Mouse (Mus musculus): Measurements from ENCODE around the gene Cox5a. TPM values are rescaled to one million over a fixed set of nuclear protein-coding genes. Genes with fewer than 3 reads are reported as not detected.

Gene Cox5a
- polyA plus RNA-seq, 2 experiments: 121 to 317 TPM

GRCm38 (mm10) chr9:57497236-57497635, 23.8 kb upstream of the Cox5a start:
- no peak for ATAC-seq (ENCODE audit: insufficient read depth)
- H3K4me2 ChIP-seq (ENCODE audit: low read depth): no peak overlapping the region
- no peaks in the 10 kb centered on the region for H3K9me3 ChIP-seq (ENCODE audit: control insufficient read depth, low read length)
- no peaks in the 10 kb centered on the region for H3K36me3 ChIP-seq (replicated peaks; ENCODE audit: control insufficient read depth, insufficient read depth, low read depth)
- no peak overlapping the region for H3K27ac ChIP-seq
- H3K4me3 ChIP-seq (ENCODE audit: insufficient read depth in 1 of 2, low read depth in 2 of 2, low read length in 2 of 2): no peak overlapping the region
- no peak for DNase-seq (ENCODE audit: low read depth in 3 of 3, low spot score in 3 of 3)
- H3K27me3 ChIP-seq (ENCODE audit: control insufficient read depth, insufficient read depth, low read length): peaks cover 34% of the 10 kb centered on the region
- WGBS (ENCODE audit: insufficient replicate concordance): 42% methylated on average over 5 of the region's 5 CpGs
- no peak for TF ChIP-seq EP300 (IDR thresholded peaks at IDR 0.05; ENCODE audit: low read depth)
- TF ChIP-seq CTCF (IDR thresholded peaks at IDR 0.05; ENCODE audit: low read depth): no peak
- 0 out of 4 replicates have a peak, but pooled peaks cover 0 to 1% of the 10 kb centered on the region in 2 experiments for H3K4me1 ChIP-seq (replicated peaks; ENCODE audit: control insufficient read depth in 2 of 2, insufficient read depth in 2 of 2, low read length in 1 of 2)
- H3K9ac ChIP-seq (replicated peaks): no peak overlapping the region

- Histone ChIP-seq H3K9me3 (ENCODE audit: control insufficient read depth, low read length) (no peaks in the 10 kb centered on the region), H3K9ac (replicated peaks) (no peak overlapping the region), H3K4me3 (ENCODE audit: insufficient read depth in 1 of 2, low read depth in 2 of 2, low read length in 2 of 2) (no peak overlapping the region), H3K27me3 (ENCODE audit: control insufficient read depth, insufficient read depth, low read length) (peaks cover 47% of the 10 kb centered on the region), H3K4me1 (replicated peaks; ENCODE audit: control insufficient read depth in 2 of 2, insufficient read depth in 2 of 2, low read length in 1 of 2) (0 out of 4 replicates have a peak, but pooled peaks cover 0 to 1% of the 10 kb centered on the region in 2 experiments), H3K36me3 (replicated peaks; ENCODE audit: control insufficient read depth, insufficient read depth, low read depth) (no peaks in the 10 kb centered on the region), H3K27ac (no peak overlapping the region), H3K4me2 (ENCODE audit: low read depth) (no peak overlapping the region)
- TF ChIP-seq CTCF (IDR thresholded peaks at IDR 0.05; ENCODE audit: low read depth) (no peak), EP300 (IDR thresholded peaks at IDR 0.05; ENCODE audit: low read depth) (no peak)
- no peak for ATAC-seq (ENCODE audit: insufficient read depth)
- WGBS (ENCODE audit: insufficient replicate concordance): 57% methylated on average over 7 of the region's 7 CpGs
- no peak for DNase-seq (ENCODE audit: low read depth in 3 of 3, low spot score in 3 of 3)
Measured at GRCm38 (mm10) chr9:57498536-57498935, 22.5 kb upstream of the Cox5a start.

- Histone ChIP-seq H3K27ac (no peak overlapping the region), H3K4me1 (replicated peaks; ENCODE audit: control insufficient read depth in 2 of 2, insufficient read depth in 2 of 2, low read length in 1 of 2) (peaks cover 10 to 15% of the 10 kb centered on the region in 2 experiments), H3K36me3 (replicated peaks; ENCODE audit: control insufficient read depth, insufficient read depth, low read depth) (no peaks in the 10 kb centered on the region), H3K27me3 (ENCODE audit: control insufficient read depth, insufficient read depth, low read length) (peaks cover 71% of the 10 kb centered on the region), H3K4me3 (ENCODE audit: insufficient read depth in 1 of 2, low read depth in 2 of 2, low read length in 2 of 2) (no peak overlapping the region), H3K9me3 (ENCODE audit: control insufficient read depth, low read length) (no peaks in the 10 kb centered on the region), H3K9ac (replicated peaks) (no peak overlapping the region), H3K4me2 (ENCODE audit: low read depth) (no peak overlapping the region)
- DNase-seq (ENCODE audit: low read depth in 3 of 3, low spot score in 3 of 3) (no peak), ATAC-seq (ENCODE audit: insufficient read depth) (no peak)
- TF ChIP-seq CTCF (IDR thresholded peaks at IDR 0.05; ENCODE audit: low read depth) (no peak), EP300 (IDR thresholded peaks at IDR 0.05; ENCODE audit: low read depth) (no peak)
- WGBS (ENCODE audit: insufficient replicate concordance): 13% methylated on average over 13 of the region's 13 CpGs
Measured at GRCm38 (mm10) chr9:57501452-57501851, 19.6 kb upstream of the Cox5a start.

GRCm38 (mm10) chr9:57501861-57502260, 19.2 kb upstream of the Cox5a start:
- H3K27me3 ChIP-seq (ENCODE audit: control insufficient read depth, insufficient read depth, low read length): peaks cover 73% of the 10 kb centered on the region

GRCm38 (mm10) chr9:57502911-57503621, 18.0 kb upstream of the Cox5a start:
- H3K4me1 ChIP-seq (replicated peaks; ENCODE audit: control insufficient read depth in 2 of 2, insufficient read depth in 2 of 2, low read length in 1 of 2): peaks cover 12 to 15% of the 10 kb centered on the region in 2 experiments
- no peaks in the 10 kb centered on the region for H3K9me3 ChIP-seq (ENCODE audit: control insufficient read depth, low read length)
- DNase-seq (ENCODE audit: low read depth in 3 of 3, low spot score in 3 of 3) (no peak), ATAC-seq (ENCODE audit: insufficient read depth) (no peak)
- no peak for TF ChIP-seq CTCF (IDR thresholded peaks at IDR 0.05; ENCODE audit: low read depth)
- TF ChIP-seq EP300 (IDR thresholded peaks at IDR 0.05; ENCODE audit: low read depth): no peak
- H3K36me3 ChIP-seq (replicated peaks; ENCODE audit: control insufficient read depth, insufficient read depth, low read depth): no peaks in the 10 kb centered on the region
- 0 out of 4 replicates have a peak overlapping the region, but pooled peaks of 1 of the 2 experiments have one; percentile 42 for H3K4me3 ChIP-seq (ENCODE audit: insufficient read depth in 1 of 2, low read depth in 2 of 2, low read length in 2 of 2)
- H3K27me3 ChIP-seq (ENCODE audit: control insufficient read depth, insufficient read depth, low read length): peaks cover 72% of the 10 kb centered on the region
- H3K9ac ChIP-seq (replicated peaks): no peak overlapping the region
- H3K4me2 ChIP-seq (ENCODE audit: low read depth): no peak overlapping the region
- 5% methylated on average over 23 of the region's 23 CpGs for WGBS (ENCODE audit: insufficient replicate concordance)
- no peak overlapping the region for H3K27ac ChIP-seq

More at GRCm38 (mm10) chr9:57501861-57502260, 19.2 kb upstream of the Cox5a start:
- Histone ChIP-seq H3K4me3 (ENCODE audit: insufficient read depth in 1 of 2, low read depth in 2 of 2, low read length in 2 of 2) (no peak overlapping the region), H3K4me2 (ENCODE audit: low read depth) (no peak overlapping the region), H3K36me3 (replicated peaks; ENCODE audit: control insufficient read depth, insufficient read depth, low read depth) (no peaks in the 10 kb centered on the region), H3K9me3 (ENCODE audit: control insufficient read depth, low read length) (no peaks in the 10 kb centered on the region), H3K27ac (no peak overlapping the region), H3K4me1 (replicated peaks; ENCODE audit: control insufficient read depth in 2 of 2, insufficient read depth in 2 of 2, low read length in 1 of 2) (peaks cover 12 to 16% of the 10 kb centered on the region in 2 experiments), H3K9ac (replicated peaks) (no peak overlapping the region)
- DNase-seq (ENCODE audit: low read depth in 3 of 3, low spot score in 3 of 3): no peak
- WGBS (ENCODE audit: insufficient replicate concordance): 2% methylated on average over 20 of the region's 20 CpGs
- TF ChIP-seq CTCF (IDR thresholded peaks at IDR 0.05; ENCODE audit: low read depth) (no peak), EP300 (IDR thresholded peaks at IDR 0.05; ENCODE audit: low read depth) (no peak)
- ATAC-seq (ENCODE audit: insufficient read depth): no peak

All from liver, embryonic 14.5 days (tissue).